Mouse (Mus musculus) liver, embryonic 11.5 days (tissue): ENCODE data around the gene Gpr18. TPM values are rescaled to one million over a fixed set of nuclear protein-coding genes. Genes with fewer than 3 reads are reported as not detected.

Source experiments
- ATAC-seq: fragments of 200-750 bp; cut with Nextera tagmentation; replicated peaks from 2 replicates; pipeline ENCODE4 v1.8.0; 2017; ENCODE audit warnings: moderate number of reproducible peaks, mild to moderate bottlenecking, moderate TSS enrichment, moderate library complexity; ENCODE audit not compliant: low FRiP score
- DNase-seq: peaks from one replicate; pipeline ENCODE4 v3.0.0-alpha.2; 2017; ENCODE audit warnings: low spot score
- H3K27ac ChIP-seq: fragments of 300-500 bp; sonication (generic); 2 replicates; pipeline ENCODE4 v1.5.1; 2014; ENCODE audit warnings: mild to moderate bottlenecking, low read depth, low read length, control low read depth
- H3K27me3 ChIP-seq: fragments of 300-500 bp; sonication (generic); replicated peaks from 2 replicates; pipeline ENCODE4 v1.6.1; 2014; ENCODE audit warnings: low read length, mixed read lengths; ENCODE audit not compliant: control insufficient read depth, insufficient read depth
- H3K36me3 ChIP-seq: fragments of 300-500 bp; sonication (generic); 2 replicates; pipeline ENCODE4 v1.6.1; 2014; ENCODE audit warnings: mild to moderate bottlenecking, low read length, moderate library complexity, mixed read lengths; ENCODE audit not compliant: control insufficient read depth, insufficient read depth
- H3K4me1 ChIP-seq: fragments of 300-500 bp; sonication (generic); replicated peaks from 2 replicates; pipeline ENCODE4 v1.6.1; 2014; ENCODE audit warnings: low read length, mixed read lengths; ENCODE audit not compliant: control insufficient read depth, insufficient read depth
- H3K4me2 ChIP-seq: fragments of 300-500 bp; sonication (generic); 2 replicates; pipeline ENCODE4 v1.6.1; 2014; ENCODE audit warnings: mild to moderate bottlenecking, control low read depth, moderate library complexity
- H3K4me3 ChIP-seq: fragments of 300-500 bp; sonication (generic); 2 replicates; pipeline ENCODE4 v1.5.1; 2014; ENCODE audit warnings: low read depth, low read length, control low read depth
- H3K9ac ChIP-seq: fragments of 300-500 bp; sonication (generic); 2 replicates; pipeline ENCODE4 v1.6.1; 2014; ENCODE audit warnings: low read depth, low read length, control low read depth
- H3K9me3 ChIP-seq: fragments of 300-500 bp; sonication (generic); 2 replicates; pipeline ENCODE4 v1.6.1; 2016; ENCODE audit warnings: low read length, inconsistent platforms, mixed read lengths; ENCODE audit not compliant: control insufficient read depth
- WGBS: fragments of 180-500 bp; shearing (Covaris S2); extraction: QIAGEN DNeasy Blood & Tissue Kit; methylation state at CpG from one replicate; pipeline ENCODE4 v1.1.7; 2014; 5-methylcytosine and 5-hydroxymethylcytosine counted together
- polyA plus RNA-seq: library from polyadenylated mRNA; unstranded; fragments of >200 nt; fragmentation: Nextera tagmentation; extraction: Ambion mirVana; gene quantifications from 2 replicates; pipeline ENCODE4 v1.2.1, GENCODE M21; 2014

Gpr18 gene
- polyA plus RNA-seq, 1 experiment from 2014 or later, result not detected

GRCm38 (mm10) chr14:121960031-121960430, 44.5 kb upstream of the Gpr18 start:
- H3K4me3 ChIP-seq, result no peak overlapping the region
- no peak overlapping the region for H3K9ac ChIP-seq
- H3K9me3 ChIP-seq, result no peaks in the 10 kb centered on the region
- no peak overlapping the region for H3K27ac ChIP-seq
- no peaks in the 10 kb centered on the region for H3K27me3 ChIP-seq
- peaks cover 34% of the 10 kb centered on the region for H3K4me1 ChIP-seq
- no peak overlapping the region for H3K4me2 ChIP-seq
- ATAC-seq (no peak), DNase-seq (no peak)
- no peaks in the 10 kb centered on the region for H3K36me3 ChIP-seq
- 86% methylated on average over 4 of the region's 4 CpGs for WGBS

GRCm38 (mm10) chr14:121959538-121959980, 44.0 kb upstream of the Gpr18 start:
- H3K27me3 ChIP-seq, result no peaks in the 10 kb centered on the region
- ATAC-seq (no peak), DNase-seq (no peak)
- H3K27ac ChIP-seq, result no peak overlapping the region
- H3K4me3 ChIP-seq, result no peak overlapping the region
- H3K36me3 ChIP-seq, result no peaks in the 10 kb centered on the region
- no peak overlapping the region for H3K4me2 ChIP-seq
- no peak overlapping the region for H3K9ac ChIP-seq
- 91% methylated on average over 3 of the region's 3 CpGs for WGBS
- H3K4me1 ChIP-seq, result peaks cover 30% of the 10 kb centered on the region
- no peaks in the 10 kb centered on the region for H3K9me3 ChIP-seq

- Histone ChIP-seq H3K27ac (no peak overlapping the region), H3K4me1 (peaks cover 28% of the 10 kb centered on the region), H3K27me3 (no peaks in the 10 kb centered on the region), H3K9me3 (no peaks in the 10 kb centered on the region), H3K36me3 (no peaks in the 10 kb centered on the region), H3K4me3 (no peak overlapping the region), H3K9ac (no peak overlapping the region), H3K4me2 (no peak overlapping the region)
- WGBS, result 61% methylated on average over 10 of the region's 10 CpGs
- no peak for ATAC-seq
- no peak for DNase-seq
Measured at GRCm38 (mm10) chr14:121958751-121959537, 43.4 kb upstream of the Gpr18 start.

- H3K9me3 ChIP-seq, result no peaks in the 10 kb centered on the region
- H3K36me3 ChIP-seq, result no peaks in the 10 kb centered on the region
- WGBS, result 78% methylated on average over 3 of the region's 3 CpGs
- H3K9ac ChIP-seq, result no peak overlapping the region
- H3K4me1 ChIP-seq, result peaks cover 21% of the 10 kb centered on the region
- ATAC-seq (no peak), DNase-seq (no peak)
- H3K27me3 ChIP-seq, result no peaks in the 10 kb centered on the region
- H3K4me3 ChIP-seq, result no peak overlapping the region
- no peak overlapping the region for H3K27ac ChIP-seq
- no peak overlapping the region for H3K4me2 ChIP-seq
Measured at GRCm38 (mm10) chr14:121958041-121958750, 42.6 kb upstream of the Gpr18 start.

GRCm38 (mm10) chr14:121957176-121957871, 41.7 kb upstream of the Gpr18 start:
- ATAC-seq, result peak; percentile 63
- Histone ChIP-seq H3K27me3 (no peaks in the 10 kb centered on the region), H3K4me3 (no peak overlapping the region), H3K9ac (no peak overlapping the region), H3K4me1 (peaks cover 19% of the 10 kb centered on the region), H3K4me2 (no peak overlapping the region), H3K9me3 (no peaks in the 10 kb centered on the region), H3K36me3 (no peaks in the 10 kb centered on the region), H3K27ac (no peak overlapping the region)
- no peak for DNase-seq
- 68% methylated on average over 10 of the region's 10 CpGs for WGBS

GRCm38 (mm10) chr14:121956291-121956690, 40.7 kb upstream of the Gpr18 start:
- WGBS, result 66% methylated on average over 5 of the region's 5 CpGs

GRCm38 (mm10) chr14:121955176-121955795, 39.7 kb upstream of the Gpr18 start:
- no peaks in the 10 kb centered on the region for H3K27me3 ChIP-seq
- H3K36me3 ChIP-seq, result no peaks in the 10 kb centered on the region
- H3K4me3 ChIP-seq, result no peak overlapping the region
- no peak overlapping the region for H3K4me2 ChIP-seq
- peaks cover 9% of the 10 kb centered on the region for H3K4me1 ChIP-seq
- ATAC-seq (no peak), DNase-seq (no peak)
- no peak overlapping the region for H3K9ac ChIP-seq
- WGBS, result 83% methylated on average over 5 of the region's 5 CpGs
- H3K9me3 ChIP-seq, result no peaks in the 10 kb centered on the region
- no peak overlapping the region for H3K27ac ChIP-seq

More at GRCm38 (mm10) chr14:121956291-121956690, 40.7 kb upstream of the Gpr18 start:
- DNase-seq (no peak), ATAC-seq (no peak)
- Histone ChIP-seq H3K27ac (no peak overlapping the region), H3K9me3 (no peaks in the 10 kb centered on the region), H3K4me3 (no peak overlapping the region), H3K27me3 (no peaks in the 10 kb centered on the region), H3K9ac (0 out of 2 replicates have a peak overlapping the region, but pooled peaks have one; percentile 3), H3K4me1 (peaks cover 17% of the 10 kb centered on the region), H3K36me3 (no peaks in the 10 kb centered on the region), H3K4me2 (no peak overlapping the region)

GRCm38 (mm10) chr14:121954608-121955007, 39.0 kb upstream of the Gpr18 start:
- Histone ChIP-seq H3K4me2 (no peak overlapping the region), H3K9ac (no peak overlapping the region), H3K36me3 (no peaks in the 10 kb centered on the region), H3K27ac (no peak overlapping the region), H3K4me1 (peaks cover 9% of the 10 kb centered on the region), H3K9me3 (no peaks in the 10 kb centered on the region), H3K4me3 (no peak overlapping the region), H3K27me3 (no peaks in the 10 kb centered on the region)
- ATAC-seq (no peak), DNase-seq (no peak)
- 98% methylated on average over 12 of the region's 12 CpGs for whole genome bisulfite sequencing
